Mouse (Mus musculus) neutrophil, adult 5-6 weeks (primary cell): ENCODE measurements around the gene Scgb1c1. TPM values are rescaled to one million over a fixed set of nuclear protein-coding genes. Genes with fewer than 3 reads are reported as not detected.

Experiments used
- ATAC-seq: fragments of 151-379, 151-347 bp; 2 replicates; pipeline ENCODE4 v1.8.0; 2017; ENCODE audit warnings: mild to moderate bottlenecking, moderate TSS enrichment; ENCODE audit not compliant: insufficient number of reproducible peaks, poor library complexity, low FRiP score, severe bottlenecking; ENCODE audit errors: extremely low read depth
- total RNA-seq: library from RNA; stranded (forward); fragments of 200-1000 nt; gene quantifications from 2 replicates; pipeline ENCODE4 v1.2.3, GENCODE M21; 2017

Scgb1c1 gene
- total RNA-seq, 1 experiment from 2014 or later = not detected

DNA sequence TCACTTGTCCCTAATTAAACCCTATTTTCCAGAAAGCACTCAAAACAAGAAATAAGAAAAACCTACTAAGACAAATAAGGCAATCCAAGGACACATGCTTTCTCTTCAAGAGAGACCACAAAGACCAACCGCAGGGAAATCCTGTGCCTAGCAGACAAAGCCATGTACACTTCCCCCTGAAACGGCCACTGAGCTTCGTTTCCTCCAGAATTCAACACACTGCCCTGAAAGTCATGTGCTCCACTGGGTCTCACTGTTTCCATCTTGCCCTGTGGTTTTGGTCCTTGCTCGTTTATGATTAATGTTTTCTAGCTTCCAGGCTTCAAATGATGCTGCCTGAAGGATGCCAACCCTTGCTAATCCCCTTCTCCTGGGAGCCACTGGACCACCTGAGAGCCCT, 28.9 kb downstream of the Scgb1c1 start:
- no peak for ATAC-seq

DNA sequence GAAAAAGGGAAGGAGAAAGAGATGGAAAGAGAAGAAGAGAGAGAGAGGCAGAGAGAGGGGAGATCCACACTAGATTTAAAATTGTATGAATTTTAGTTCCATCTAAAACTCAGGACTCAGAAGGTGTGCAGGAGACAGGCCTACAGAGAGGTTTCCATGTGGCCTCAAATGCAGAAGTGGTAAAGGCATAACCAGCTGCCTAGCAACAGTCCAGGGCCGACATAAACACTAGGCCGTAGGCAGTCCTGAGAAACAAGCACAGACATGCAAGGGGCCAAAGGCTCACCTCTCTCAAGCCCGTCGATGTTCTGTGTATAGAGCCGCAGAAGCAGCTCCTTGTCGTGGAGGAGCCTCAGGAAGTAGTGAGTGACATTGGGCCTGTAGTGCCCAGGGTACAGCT, 32.0 kb downstream of the Scgb1c1 start:
- ATAC-seq = peak; percentile 53; the same call in 1 of the 2 replicates

DNA sequence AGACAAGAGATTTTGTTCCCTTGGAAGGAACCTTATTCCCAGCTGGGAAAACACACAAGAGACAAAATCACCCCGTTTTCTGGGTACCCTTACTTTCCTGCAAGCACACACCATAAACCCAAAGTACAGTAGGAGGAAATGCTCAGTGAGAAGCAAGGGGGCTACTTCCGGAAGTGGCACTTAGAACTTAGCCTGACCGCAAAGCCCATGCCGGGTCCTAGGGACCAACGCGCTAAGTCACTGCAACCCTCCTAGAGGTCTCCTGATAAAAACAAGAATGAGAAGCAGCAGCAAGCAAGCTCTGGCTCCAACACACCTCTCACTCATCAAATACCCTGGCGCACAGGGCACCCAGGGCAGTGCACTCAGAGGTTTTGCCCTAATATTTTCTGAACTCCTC, 34.0 kb downstream of the Scgb1c1 start:
- ATAC-seq = no peak

DNA sequence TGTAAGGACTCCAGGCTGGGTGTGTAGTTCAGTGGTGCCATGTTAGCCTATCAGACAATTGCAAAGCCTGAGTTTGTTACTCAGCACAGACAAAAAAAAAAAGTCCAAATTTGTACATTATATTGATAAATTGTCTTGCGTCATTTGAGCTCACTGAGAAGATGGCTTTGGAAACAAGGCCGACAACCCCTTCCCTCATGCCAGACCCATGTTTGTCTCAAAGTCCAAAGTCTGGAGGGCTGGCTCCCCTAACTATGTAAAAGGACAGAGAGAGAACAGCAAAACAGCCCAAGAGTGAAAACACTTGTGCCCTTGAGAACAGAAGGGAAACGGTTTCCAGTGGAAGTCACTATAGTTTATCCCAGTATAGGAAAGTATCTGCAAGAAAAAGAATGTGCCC, 35.1 kb downstream of the Scgb1c1 start:
- no peak for ATAC-seq

DNA sequence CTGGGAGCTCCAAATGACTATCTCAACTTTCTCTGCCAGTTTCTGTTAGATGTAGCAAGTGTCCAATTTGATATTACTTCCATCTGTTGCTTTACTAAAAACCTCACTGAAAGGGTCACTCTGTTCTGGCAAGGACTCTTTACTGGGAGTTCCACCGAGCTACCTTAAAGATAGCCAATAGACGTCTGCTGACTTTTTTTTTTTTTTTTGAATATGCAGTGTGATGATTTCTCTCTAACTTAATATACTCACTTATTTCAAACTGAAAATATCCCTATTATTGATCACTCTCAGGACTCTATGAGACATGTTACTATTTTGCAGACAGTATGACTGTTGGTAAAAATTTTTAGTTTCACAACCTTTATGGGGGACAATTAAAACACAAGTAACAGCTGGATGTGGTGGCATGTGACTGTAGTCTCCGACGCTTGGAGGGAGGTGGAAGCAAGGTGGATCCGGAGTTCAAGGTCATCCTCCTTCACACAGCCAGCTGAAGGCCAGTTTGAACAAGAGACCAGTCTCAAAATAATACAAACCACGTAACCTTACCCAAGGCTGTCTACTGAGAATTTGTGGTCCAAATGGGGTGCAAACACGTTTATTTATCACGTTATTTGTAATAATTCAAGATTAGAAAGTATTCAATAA, 35.6 kb downstream of the Scgb1c1 start:
- ATAC-seq = no peak

DNA sequence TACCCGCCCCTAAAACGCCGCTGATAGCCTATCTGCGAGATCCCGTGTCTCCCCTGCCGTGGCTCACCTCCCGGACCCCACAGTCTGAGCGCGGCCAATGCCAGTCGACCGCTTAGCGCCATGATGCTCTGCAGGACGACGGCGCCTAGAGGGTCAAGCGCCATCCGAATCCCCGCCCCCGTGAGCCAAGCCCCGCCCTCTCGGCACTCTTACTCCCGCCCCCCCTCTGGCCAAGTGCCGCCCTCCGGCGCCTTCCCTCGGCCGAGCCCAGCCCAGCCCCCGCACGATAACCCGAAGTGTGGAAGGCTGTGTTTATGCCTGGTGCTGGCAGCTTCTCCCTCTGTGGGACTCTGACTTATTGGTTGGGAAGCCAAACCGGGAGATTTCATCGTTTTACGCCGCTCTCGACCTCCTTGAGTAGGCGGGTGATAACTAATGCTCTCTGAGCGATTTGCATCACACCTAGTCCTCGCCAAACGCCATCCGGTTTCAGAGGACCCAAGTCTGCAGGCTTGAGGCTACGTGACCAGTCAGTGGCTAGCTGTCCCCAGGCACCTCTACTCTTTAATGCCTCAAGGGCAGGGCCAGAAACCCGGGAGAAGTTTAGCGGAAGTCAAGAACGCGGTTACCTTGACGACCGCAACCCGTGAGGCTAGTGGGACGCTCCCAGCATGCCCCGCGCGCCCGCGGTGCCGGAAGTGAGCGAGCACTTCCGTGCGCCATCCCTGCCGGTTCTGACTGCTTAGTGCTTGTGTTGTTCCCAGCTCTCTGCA, 36.5 kb downstream of the Scgb1c1 start, which contains the start of the genes Psmd13 and Sirt3:
Gene Psmd13, plus strand, starts transcription at position 273 of the 773 bp plus-strand sequence.
Gene Sirt3, minus strand, starts transcription at position 614 of the 773 bp plus-strand sequence.
- peak; percentile 90 for ATAC-seq

DNA sequence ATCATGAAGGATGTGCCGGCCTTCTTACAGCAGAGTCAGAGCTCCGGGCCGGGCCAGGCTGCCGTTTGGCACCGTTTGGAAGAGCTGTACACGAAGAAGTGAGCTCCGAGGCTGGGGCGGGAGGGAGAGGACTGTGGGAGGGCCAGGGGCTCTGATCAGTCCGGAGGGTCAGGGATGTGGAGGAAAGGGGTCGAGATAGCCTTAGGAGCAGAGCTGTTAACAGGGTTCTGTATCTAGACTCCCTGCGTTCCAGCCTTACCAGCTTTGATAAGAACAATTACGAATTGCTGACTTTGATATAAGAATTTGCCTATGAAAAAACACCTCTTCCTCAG, 37.1 kb downstream of the Scgb1c1 start:
- no peak for ATAC-seq

DNA sequence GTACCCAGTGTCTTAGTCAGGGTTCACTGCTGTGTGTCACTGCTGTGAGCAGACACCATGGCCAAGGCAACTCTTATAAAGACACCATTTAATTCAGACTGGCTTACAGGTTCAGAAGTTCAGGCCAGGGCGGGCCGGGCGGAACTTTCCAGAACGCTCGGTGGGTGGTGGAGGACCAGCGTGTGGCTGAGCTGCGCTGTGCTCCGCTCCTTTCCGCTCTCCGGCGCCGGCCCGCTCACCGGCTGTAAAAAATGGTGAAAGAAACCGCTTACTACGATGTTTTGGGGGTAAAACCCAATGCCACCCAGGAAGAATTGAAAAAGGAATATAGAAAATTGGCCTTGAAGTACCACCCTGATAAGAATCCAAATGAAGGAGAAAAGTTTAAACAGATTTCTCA, 45.3 kb downstream of the Scgb1c1 start:
- ATAC-seq = 0 out of 2 replicates have a peak, but pooled peaks have one; percentile 44

DNA sequence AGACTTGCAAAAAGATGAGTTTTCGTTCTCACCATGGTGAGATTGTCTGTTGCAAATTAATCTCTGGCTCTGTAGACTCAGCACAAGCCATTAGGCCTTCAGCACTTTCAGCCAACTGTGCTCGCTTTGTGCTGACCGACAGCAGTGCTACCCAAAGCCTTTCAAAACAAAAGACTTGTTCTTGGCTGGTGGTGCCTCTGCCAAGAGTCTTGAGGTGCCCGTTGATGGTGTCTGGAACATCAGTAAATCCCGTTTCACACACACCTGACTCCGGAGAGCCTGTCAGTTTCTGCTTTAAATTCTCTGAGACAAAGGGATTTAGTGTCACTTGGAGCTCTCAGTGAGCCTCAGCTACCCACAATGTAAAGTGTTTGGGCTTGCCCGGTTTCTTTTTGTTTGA, 48.7 kb downstream of the Scgb1c1 start:
- ATAC-seq = no peak

DNA sequence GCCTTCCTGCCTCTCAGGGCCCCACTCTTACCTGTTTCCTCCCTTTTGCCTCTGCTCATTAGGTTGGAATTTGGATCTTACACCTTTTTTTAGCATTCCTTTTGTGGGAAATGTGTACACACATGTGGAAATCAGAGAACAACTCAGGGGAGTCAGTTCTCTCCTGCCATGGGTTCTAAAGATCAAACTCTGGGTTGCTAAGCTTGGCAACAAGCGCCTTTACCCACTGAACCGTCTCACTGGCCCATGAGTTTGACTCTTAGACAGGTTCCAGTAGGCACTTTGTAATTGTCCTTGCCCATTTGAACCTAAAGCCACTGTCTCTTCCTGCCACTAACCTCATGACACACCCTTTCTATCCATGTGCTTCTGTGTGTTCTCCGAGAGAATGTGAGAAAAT, 49.3 kb downstream of the Scgb1c1 start:
- ATAC-seq = no peak

Other genes starting within 250 kb of the Scgb1c1 start
- gene Olfr46, start 244.3 kb upstream of the Scgb1c1 start, total RNA-seq = 0.35 TPM in 1 of 2 replicates, not detected in the other
- not detected in 2 replicates for gene Olfr61, start 216.6 kb upstream of the Scgb1c1 start, total RNA-seq
- not detected in 2 replicates for gene Olfr53, start 199.1 kb upstream of the Scgb1c1 start, total RNA-seq
- gene Olfr539, start 185.6 kb upstream of the Scgb1c1 start, total RNA-seq = under 0.01 TPM in 1 of 2 replicates, not detected in the other
- not detected in 2 replicates for gene Olfr45, start 163.6 kb upstream of the Scgb1c1 start, total RNA-seq
- not detected in 2 replicates for gene Olfr541, start 148.3 kb upstream of the Scgb1c1 start, total RNA-seq
- gene Cyp2e1, start 81.8 kb upstream of the Scgb1c1 start, total RNA-seq = not detected in 2 replicates
- gene Syce1, start 57.7 kb upstream of the Scgb1c1 start, total RNA-seq = not detected in 2 replicates
- not detected in 2 replicates for gene Zfp941, start 23.4 kb upstream of the Scgb1c1 start, total RNA-seq
- not detected in 2 replicates for gene Urah, start 10.5 kb upstream of the Scgb1c1 start, total RNA-seq
- gene Odf3, start 2.3 kb downstream of the Scgb1c1 start, total RNA-seq = not detected in 2 replicates
- gene Gm45785, start 10.8 kb downstream of the Scgb1c1 start, total RNA-seq = not detected in 2 replicates
- 120 and 128 TPM in 2 replicates for gene Ric8a, start 11.4 kb downstream of the Scgb1c1 start, total RNA-seq
- gene Bet1l, start 12.0 kb downstream of the Scgb1c1 start, total RNA-seq = 28.3 and 47.1 TPM in 2 replicates
- gene Psmd13, start 36.4 kb downstream of the Scgb1c1 start, total RNA-seq = 96.6 and 110 TPM in 2 replicates
- 14.5 and 20.1 TPM in 2 replicates for gene Sirt3, start 36.8 kb downstream of the Scgb1c1 start, total RNA-seq
- gene Cox8b, start 54.9 kb downstream of the Scgb1c1 start, total RNA-seq = not detected in 2 replicates
- gene Nlrp6, start 75.4 kb downstream of the Scgb1c1 start, total RNA-seq = 0.47 TPM in 1 of 2 replicates, not detected in the other
- gene Pgghg, start 95.8 kb downstream of the Scgb1c1 start, total RNA-seq = 15.0 and 17.9 TPM in 2 replicates
- gene Ifitm5, start 104.7 kb downstream of the Scgb1c1 start, total RNA-seq = 12.8 and 18.0 TPM in 2 replicates
- gene Gm45717, start 110.4 kb downstream of the Scgb1c1 start, total RNA-seq = not detected in 2 replicates
- gene Ifitm2, start 110.4 kb downstream of the Scgb1c1 start, total RNA-seq = 514 and 537 TPM in 2 replicates
- gene Ifitm1, start 121.7 kb downstream of the Scgb1c1 start, total RNA-seq = 416 and 446 TPM in 2 replicates
- 187 and 230 TPM in 2 replicates for gene Ifitm3, start 165.2 kb downstream of the Scgb1c1 start, total RNA-seq
- 105 and 120 TPM in 2 replicates for gene Ifitm6, start 172.4 kb downstream of the Scgb1c1 start, total RNA-seq
- gene Gm17387, start 183.6 kb downstream of the Scgb1c1 start, total RNA-seq = not detected in 2 replicates
- not detected in 2 replicates for gene B4galnt4, start 215.6 kb downstream of the Scgb1c1 start, total RNA-seq
- gene Pkp3, start 232.7 kb downstream of the Scgb1c1 start, total RNA-seq = 10.5 and 11.0 TPM in 2 replicates